Mouse (Mus musculus): ENCODE results near the gene Scube1. TPM values are rescaled to one million over a fixed set of nuclear protein-coding genes. Genes with fewer than 3 reads are reported as not detected.

The Scube1 gene
- total and polyA plus RNA-seq, 3 experiments: 0.05 TPM; not detected in 2

DNA sequence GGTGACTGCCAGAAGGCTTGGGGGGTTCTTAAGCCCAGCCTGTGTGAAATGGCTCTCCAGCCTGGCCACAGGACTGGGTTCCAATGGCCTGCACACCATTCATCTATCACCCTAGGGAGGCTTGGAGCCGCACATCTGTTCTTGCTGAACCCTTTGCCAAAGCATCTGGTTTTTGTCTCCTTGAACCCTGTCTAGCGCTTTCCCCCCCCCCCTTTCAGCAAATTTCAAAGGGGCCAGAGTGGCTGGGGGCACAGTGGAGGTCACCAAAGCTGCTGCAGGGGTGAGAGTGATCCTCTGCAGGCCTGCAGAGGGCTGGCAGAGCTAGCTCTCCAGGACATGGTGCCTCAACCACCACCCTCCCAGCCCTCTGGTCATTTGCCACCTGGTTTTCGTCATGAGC lies 85.7 kb downstream of the Scube1 start:
- Histone ChIP-seq H3K27me3 (ENCODE audit: insufficient read depth, low read length) (no peaks in the 10 kb centered on the region; the same call in 1 of the 2 replicates), H3K4me3 (ENCODE audit: low read depth, low read length) (no peak overlapping the region), H3K9me3 (replicated peaks) (no peaks in the 10 kb centered on the region), H3K4me1 (ENCODE audit: insufficient read depth, low read depth, low read length) (peaks cover 3% of the 10 kb centered on the region), H3K36me3 (replicated peaks) (no peaks in the 10 kb centered on the region)
- no peak for TF ChIP-seq CTCF (IDR thresholded peaks at IDR 0.05; ENCODE audit: low read depth, low read length)
- no peak for TF ChIP-seq GATA2 (IDR thresholded peaks at IDR 0.05; ENCODE audit: borderline replicate concordance, low read depth, low read length)
- no peak for DNase-seq (ENCODE audit: low spot score)
- ATAC-seq (ENCODE audit: extremely low read depth, insufficient number of reproducible peaks, low FRiP score, poor library complexity, severe bottlenecking): no peak

DNA sequence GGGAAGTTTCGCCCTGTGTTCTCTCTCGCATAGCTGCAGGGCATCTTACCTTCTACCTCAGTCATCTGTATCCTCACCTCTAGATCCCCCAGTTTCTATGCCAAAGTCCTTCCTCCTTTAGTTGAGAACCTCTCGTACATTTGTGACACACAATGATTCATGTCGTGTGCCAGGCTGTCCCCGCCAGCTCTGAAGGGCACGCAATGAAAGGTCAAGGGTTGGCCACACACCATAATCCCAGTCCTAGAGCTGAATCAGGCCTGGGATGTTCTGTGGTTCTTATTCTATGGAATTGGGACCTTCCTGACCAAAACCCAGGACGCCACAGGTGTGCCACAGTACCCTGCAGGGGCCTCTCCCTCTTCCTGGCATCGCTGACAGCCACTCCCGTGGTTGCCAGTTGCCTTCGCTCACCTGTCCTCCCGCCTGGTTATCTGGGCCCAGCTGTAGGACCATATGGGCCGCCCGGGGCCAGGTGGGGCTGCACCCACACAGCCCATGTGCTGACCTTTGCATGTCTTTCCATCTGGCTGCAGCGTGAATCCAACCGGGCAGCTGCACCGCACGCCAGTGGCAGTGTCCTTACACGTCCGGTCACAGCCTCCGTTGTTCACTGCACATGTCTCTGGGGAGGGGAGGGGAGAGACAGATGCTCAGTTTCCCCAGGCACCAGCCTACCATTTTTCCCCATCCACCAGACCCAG lies 86.5 kb downstream of the Scube1 start:
- no peak overlapping the region for H3K4me3 ChIP-seq (ENCODE audit: low read depth, low read length)
- peaks cover 3% of the 10 kb centered on the region for H3K4me1 ChIP-seq (ENCODE audit: insufficient read depth, low read depth, low read length)
- ATAC-seq (ENCODE audit: extremely low read depth, insufficient number of reproducible peaks, low FRiP score, poor library complexity, severe bottlenecking) (no peak), DNase-seq (ENCODE audit: low spot score) (no peak)
- no peaks in the 10 kb centered on the region for H3K9me3 ChIP-seq (replicated peaks)
- no peak for TF ChIP-seq CTCF (IDR thresholded peaks at IDR 0.05; ENCODE audit: low read depth, low read length)
- no peak for TF ChIP-seq TAL1 (conservative IDR thresholded peaks at IDR 0.05; ENCODE audit: low read depth, low read length)
- TF ChIP-seq GATA1 (IDR thresholded peaks at IDR 0.05; ENCODE audit: borderline replicate concordance, low read length): no peak
- no peak for TF ChIP-seq GATA2 (IDR thresholded peaks at IDR 0.05; ENCODE audit: borderline replicate concordance, low read depth, low read length)
- TF ChIP-seq POLR2AphosphoS5 (IDR thresholded peaks at IDR 0.05; ENCODE audit: insufficient replicate concordance, low read depth, low read length): no peak
- no peaks in the 10 kb centered on the region for H3K36me3 ChIP-seq (replicated peaks)
- no peaks in the 10 kb centered on the region; the same call in 1 of the 2 replicates for H3K27me3 ChIP-seq (ENCODE audit: insufficient read depth, low read length)

DNA sequence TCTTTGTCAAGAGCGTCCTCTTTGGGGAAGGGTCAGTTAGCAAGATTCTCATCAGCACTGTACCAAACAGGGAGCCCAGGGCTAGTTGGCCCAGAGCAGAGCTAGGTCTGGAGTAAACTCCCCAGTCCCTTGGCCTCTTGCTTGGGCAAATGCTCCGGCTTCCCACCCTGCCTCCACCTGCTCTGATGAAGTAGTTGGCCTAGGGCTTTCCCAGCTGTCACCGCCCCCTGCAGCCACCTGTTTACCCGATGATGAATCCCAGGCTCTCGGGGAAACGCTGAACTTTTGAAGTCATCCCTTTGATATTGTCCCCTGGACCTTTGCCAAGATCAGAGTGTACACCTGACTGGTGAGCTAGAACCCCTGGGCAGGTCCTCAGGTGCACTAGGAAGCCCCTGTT lies 88.1 kb downstream of the Scube1 start:
- DNase-seq (ENCODE audit: low spot score) (no peak), ATAC-seq (ENCODE audit: extremely low read depth, insufficient number of reproducible peaks, low FRiP score, poor library complexity, severe bottlenecking) (no peak)
- Histone ChIP-seq H3K27me3 (ENCODE audit: insufficient read depth, low read length) (no peaks in the 10 kb centered on the region; the same call in 1 of the 2 replicates), H3K4me1 (ENCODE audit: insufficient read depth, low read depth, low read length) (peaks cover 3% of the 10 kb centered on the region), H3K9me3 (replicated peaks) (no peaks in the 10 kb centered on the region), H3K4me3 (ENCODE audit: low read depth, low read length) (no peak overlapping the region), H3K36me3 (replicated peaks) (no peaks in the 10 kb centered on the region)
- TF ChIP-seq GATA2 (IDR thresholded peaks at IDR 0.05; ENCODE audit: borderline replicate concordance, low read depth, low read length) (no peak), TAL1 (conservative IDR thresholded peaks at IDR 0.05; ENCODE audit: low read depth, low read length) (no peak), GATA1 (IDR thresholded peaks at IDR 0.05; ENCODE audit: borderline replicate concordance, low read length) (no peak), CTCF (IDR thresholded peaks at IDR 0.05; ENCODE audit: low read depth, low read length) (no peak), POLR2AphosphoS5 (IDR thresholded peaks at IDR 0.05; ENCODE audit: insufficient replicate concordance, low read depth, low read length) (no peak)

DNA sequence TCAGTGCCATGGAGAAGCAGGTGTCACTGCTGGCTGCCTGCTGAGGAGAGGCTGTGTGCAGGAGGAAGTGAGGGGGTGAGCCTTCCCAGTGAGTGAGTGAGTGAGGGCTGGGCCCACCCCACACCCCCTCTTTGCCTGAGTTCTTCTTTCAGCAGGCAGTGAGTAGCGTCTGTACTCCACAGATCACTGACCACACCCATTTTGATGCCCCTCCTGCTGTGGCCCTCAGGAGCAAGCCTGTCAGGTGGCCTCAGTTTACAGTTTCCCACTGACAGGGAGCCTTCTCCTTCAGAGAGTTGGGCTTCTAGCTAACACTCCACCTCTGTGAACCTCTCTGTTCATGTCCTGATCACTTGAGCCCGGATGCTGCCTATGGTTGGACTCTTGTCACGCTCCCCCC lies 89.6 kb downstream of the Scube1 start:
- no peak for DNase-seq (ENCODE audit: low spot score)
- no peak for ATAC-seq (ENCODE audit: extremely low read depth, insufficient number of reproducible peaks, low FRiP score, poor library complexity, severe bottlenecking)
- Histone ChIP-seq H3K4me3 (ENCODE audit: low read depth, low read length) (no peak overlapping the region), H3K9me3 (replicated peaks) (no peaks in the 10 kb centered on the region), H3K27me3 (ENCODE audit: insufficient read depth, low read length) (no peaks in the 10 kb centered on the region; the same call in 1 of the 2 replicates), H3K36me3 (replicated peaks) (no peaks in the 10 kb centered on the region), H3K4me1 (ENCODE audit: insufficient read depth, low read depth, low read length) (peaks cover 3% of the 10 kb centered on the region)
- no peak for TF ChIP-seq POLR2AphosphoS5 (IDR thresholded peaks at IDR 0.05; ENCODE audit: insufficient replicate concordance, low read depth, low read length)
- TF ChIP-seq CTCF (IDR thresholded peaks at IDR 0.05; ENCODE audit: low read depth, low read length): no peak
- TF ChIP-seq TAL1 (conservative IDR thresholded peaks at IDR 0.05; ENCODE audit: low read depth, low read length): no peak
- TF ChIP-seq GATA1 (IDR thresholded peaks at IDR 0.05; ENCODE audit: borderline replicate concordance, low read length): no peak
- no peak for TF ChIP-seq GATA2 (IDR thresholded peaks at IDR 0.05; ENCODE audit: borderline replicate concordance, low read depth, low read length)

DNA sequence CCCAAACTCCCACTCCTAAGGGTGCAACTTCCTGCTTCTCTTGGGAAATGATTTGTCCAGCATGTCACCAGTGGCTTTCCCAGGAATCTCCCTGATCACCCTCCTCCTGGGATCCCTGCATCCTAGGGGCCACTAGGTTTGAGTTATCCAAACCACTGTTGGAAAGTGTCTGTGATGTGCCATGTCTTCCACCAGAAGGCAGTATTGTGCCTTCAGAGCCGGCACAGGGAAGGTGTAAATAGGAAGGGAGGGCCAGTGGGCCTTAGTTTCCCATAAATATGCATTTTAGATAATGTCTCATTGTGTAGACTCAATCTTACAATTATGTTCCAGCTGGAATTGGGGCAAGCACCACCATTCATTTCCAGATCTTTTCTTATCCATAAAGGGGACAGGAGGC lies 90.7 kb downstream of the Scube1 start:
- Histone ChIP-seq H3K27me3 (ENCODE audit: insufficient read depth, low read length) (peaks cover 3% of the 10 kb centered on the region; the same call in 1 of the 2 replicates), H3K9me3 (replicated peaks) (no peaks in the 10 kb centered on the region; the same call in 1 of the 2 replicates), H3K36me3 (replicated peaks) (no peaks in the 10 kb centered on the region), H3K4me3 (ENCODE audit: low read depth, low read length) (no peak overlapping the region), H3K4me1 (ENCODE audit: insufficient read depth, low read depth, low read length) (peaks cover 3% of the 10 kb centered on the region)
- TF ChIP-seq POLR2AphosphoS5 (IDR thresholded peaks at IDR 0.05; ENCODE audit: insufficient replicate concordance, low read depth, low read length) (no peak), CTCF (IDR thresholded peaks at IDR 0.05; ENCODE audit: low read depth, low read length) (no peak)
- ATAC-seq (ENCODE audit: extremely low read depth, insufficient number of reproducible peaks, low FRiP score, poor library complexity, severe bottlenecking) (no peak), DNase-seq (ENCODE audit: low spot score) (no peak)

DNA sequence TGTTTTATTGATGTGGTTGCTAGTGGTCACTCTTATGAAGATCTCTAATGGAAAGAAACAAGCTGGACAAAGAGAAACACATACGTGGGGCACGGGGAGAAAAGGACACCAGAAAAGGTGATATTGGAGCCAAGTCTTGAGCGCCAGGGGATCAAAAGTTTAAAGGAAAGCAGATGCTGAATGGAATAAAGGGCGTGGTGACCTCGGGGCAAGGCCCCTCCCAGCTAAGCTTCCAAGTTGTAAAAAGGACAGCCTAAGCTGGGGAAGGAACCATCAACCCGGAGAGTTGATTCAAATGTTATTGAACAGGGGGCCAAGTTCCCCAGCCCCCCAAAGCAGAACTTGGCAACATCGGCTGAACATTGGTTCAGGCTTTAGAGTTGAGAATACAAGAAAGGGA lies 93.8 kb downstream of the Scube1 start:
- ATAC-seq (ENCODE audit: extremely low read depth, insufficient number of reproducible peaks, low FRiP score, poor library complexity, severe bottlenecking) (no peak), DNase-seq (ENCODE audit: low spot score) (no peak)
- Histone ChIP-seq H3K36me3 (replicated peaks) (no peaks in the 10 kb centered on the region), H3K27me3 (ENCODE audit: insufficient read depth, low read length) (peaks cover 3% of the 10 kb centered on the region; the same call in 1 of the 2 replicates), H3K4me1 (ENCODE audit: insufficient read depth, low read depth, low read length) (peaks cover 3% of the 10 kb centered on the region), H3K4me3 (ENCODE audit: low read depth, low read length) (no peak overlapping the region), H3K9me3 (replicated peaks) (no peaks in the 10 kb centered on the region; the same call in 1 of the 2 replicates)
- TF ChIP-seq TAL1 (conservative IDR thresholded peaks at IDR 0.05; ENCODE audit: low read depth, low read length) (no peak), POLR2AphosphoS5 (IDR thresholded peaks at IDR 0.05; ENCODE audit: insufficient replicate concordance, low read depth, low read length) (no peak), GATA1 (IDR thresholded peaks at IDR 0.05; ENCODE audit: borderline replicate concordance, low read length) (no peak)
